Mouse (Mus musculus) layer of hippocampus, adult 8-10 months (tissue): ENCODE measurements around the gene AC170998.1. TPM values are rescaled to one million over a fixed set of nuclear protein-coding genes. Genes with fewer than 3 reads are reported as not detected.

Source experiments
- DNase-seq, 2 experiments: peaks; one replicate each; pipeline ENCODE4 v3.0.0; 2022; ENCODE audit warnings: low spot score in 2 of 2
- total RNA-seq, 4 experiments: library from RNA; stranded (reverse); gene quantifications; 2 replicates each; pipeline ENCODE4 v1.2.4; 2022

AC170998.1 gene
- 1 to 10 TPM; 2.5 to 5.3 (median 3.2) TPM for total RNA-seq

DNA sequence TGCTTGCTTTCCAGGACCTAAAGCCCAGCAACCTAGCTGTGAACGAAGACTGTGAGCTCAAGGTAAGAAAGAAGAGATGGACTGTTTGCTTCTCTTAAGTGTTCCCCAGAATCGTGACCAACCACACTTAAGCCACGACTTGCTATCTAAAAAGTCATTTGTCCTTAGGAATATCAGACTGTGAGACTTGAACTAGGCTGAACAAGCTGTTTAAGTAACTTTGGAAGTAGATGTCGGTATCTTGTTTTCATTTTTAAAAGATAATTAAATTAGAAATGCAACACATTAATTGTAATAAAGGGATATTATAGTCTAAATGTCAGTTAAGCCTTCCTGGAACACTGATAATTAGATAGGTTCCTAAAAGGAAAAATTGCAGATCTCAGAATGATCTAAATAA lies at the start of gene AC170998.1:
Gene AC170998.1 (plus strand): TSS at position 301 of the 400 bp plus-strand sequence.
- no peak for DNase-seq

GRCm38 (mm10) chr17:28682311-28683084 lies 43.4 kb upstream of the AC170998.1 start:
- DNase-seq, result no peak

- DNase-seq, result no peak
These were observed 42.3 kb upstream of the AC170998.1 start for GRCm38 (mm10) chr17:28683601-28684000.

GRCm38 (mm10) chr17:28684631-28685030 lies 41.3 kb upstream of the AC170998.1 start:
- no peak for DNase-seq

- DNase-seq, result no peak
These were observed 38.5 kb upstream of the AC170998.1 start for GRCm38 (mm10) chr17:28687354-28687753.

DNA sequence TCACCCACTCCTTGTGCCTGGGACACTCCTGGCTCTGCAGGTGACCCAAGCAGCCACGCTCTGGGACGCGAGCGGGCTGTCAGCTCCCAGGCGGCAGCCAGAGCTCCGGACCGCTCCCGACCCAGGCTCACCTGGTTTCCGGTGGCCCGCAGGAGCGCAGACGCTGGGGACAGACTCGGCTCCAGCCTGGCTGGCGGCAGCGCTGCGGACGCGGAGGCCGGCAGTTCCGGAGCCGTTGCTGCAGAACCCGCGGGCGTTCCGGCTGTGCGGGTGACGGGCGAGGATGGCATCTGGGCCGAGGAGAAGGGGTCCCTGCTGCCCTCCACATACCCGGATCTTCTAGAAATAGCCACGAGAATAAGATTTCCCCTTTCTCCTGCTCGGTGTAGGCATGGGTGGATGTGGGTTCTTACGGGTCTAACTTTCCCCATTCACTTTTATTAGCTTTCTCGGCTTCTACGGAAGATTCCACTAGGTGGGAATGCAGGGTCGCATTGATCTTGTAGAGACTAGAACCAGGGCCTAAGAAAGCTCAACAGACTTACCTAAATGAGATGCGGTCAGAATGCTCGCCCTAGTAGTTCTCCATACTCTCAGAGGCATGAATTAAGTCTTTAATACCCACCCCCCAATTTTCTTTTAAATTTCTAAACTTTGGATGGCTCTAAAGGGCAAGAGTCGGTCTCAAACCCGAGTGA lies 36.1 kb upstream of the AC170998.1 start, which contains the start of gene Slc26a8:
Gene Slc26a8 (minus strand): TSS at position 648 of the 698 bp plus-strand sequence.
- DNase-seq, result no peak

GRCm38 (mm10) chr17:28690776-28691686 lies 34.9 kb upstream of the AC170998.1 start, which contains the start of gene Mapk14:
TSS of gene Mapk14 (plus strand) at chr17:28691329.
- DNase-seq, result peak; percentile 99

DNA sequence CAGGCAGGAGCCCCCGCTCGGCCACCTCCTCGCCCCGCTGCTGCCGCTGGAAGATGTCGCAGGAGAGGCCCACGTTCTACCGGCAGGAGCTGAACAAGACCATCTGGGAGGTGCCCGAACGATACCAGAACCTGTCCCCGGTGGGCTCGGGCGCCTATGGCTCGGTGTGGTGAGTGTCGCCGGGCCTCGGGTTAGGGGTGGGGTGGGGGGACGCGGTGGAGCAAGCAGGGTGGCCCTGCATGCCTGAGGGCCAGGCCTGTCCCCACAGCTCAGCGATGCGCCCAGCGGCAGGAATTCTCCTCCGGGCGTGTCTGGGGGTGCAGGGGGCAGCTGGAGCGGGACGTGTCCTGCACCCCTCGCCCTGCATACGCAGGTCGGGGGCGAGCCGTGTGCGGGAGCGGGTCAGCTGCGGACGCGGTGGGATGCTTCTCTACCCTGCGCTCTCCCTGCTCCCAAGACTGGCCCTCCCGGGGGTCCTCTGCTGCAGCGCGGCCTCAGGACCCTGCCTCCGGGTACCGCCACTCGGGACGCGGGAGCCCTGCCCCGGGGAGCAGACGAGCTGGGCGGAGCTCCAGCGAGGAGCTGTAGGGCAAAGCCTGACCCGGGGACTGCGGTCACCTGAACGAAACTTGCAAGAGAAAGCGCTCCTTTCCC lies 34.1 kb upstream of the AC170998.1 start:
- DNase-seq, result no peak

- DNase-seq, result peak in 1 of 2 experiments; percentile 46
These were observed 33.6 kb upstream of the AC170998.1 start for GRCm38 (mm10) chr17:28692341-28692710.

DNA sequence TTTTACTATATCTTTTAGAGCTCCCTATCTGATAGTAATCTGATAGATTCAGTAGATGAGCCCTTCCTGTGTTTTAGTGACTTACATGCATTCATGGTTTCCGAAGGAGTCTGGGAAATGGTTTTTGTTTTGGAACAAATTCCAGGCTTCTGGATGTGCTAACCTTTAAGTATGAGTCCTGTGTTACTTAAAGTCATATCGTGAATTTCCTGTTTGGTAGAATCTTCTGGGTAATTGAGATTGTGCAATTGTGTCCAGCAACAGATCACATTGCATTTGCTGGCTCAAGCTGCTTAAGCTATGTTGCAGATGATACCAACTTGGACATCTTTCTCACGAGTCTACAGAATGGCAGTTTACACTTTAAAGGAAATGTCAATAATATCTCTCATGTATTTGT lies 32.8 kb upstream of the AC170998.1 start:
- DNase-seq, result no peak

DNA sequence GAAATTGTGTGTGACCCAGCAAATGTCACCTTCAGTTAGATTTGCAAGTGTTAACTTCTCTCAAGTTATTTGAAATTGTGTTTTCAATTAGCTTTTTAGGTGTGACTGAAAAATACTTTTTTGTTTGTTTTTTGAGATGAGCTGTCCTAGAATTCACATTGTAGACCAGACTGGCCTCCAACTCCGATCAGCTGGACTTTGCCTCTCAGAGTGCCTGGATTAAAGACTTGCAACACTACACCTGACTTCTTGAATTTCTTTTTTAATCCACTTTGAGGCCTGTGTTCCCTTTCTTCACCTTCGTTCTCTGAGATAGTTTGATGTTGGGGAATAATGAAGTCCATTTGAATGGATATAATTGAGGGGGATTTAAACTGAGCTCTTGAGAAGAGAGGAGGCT lies 31.8 kb upstream of the AC170998.1 start:
- no peak for DNase-seq

DNA sequence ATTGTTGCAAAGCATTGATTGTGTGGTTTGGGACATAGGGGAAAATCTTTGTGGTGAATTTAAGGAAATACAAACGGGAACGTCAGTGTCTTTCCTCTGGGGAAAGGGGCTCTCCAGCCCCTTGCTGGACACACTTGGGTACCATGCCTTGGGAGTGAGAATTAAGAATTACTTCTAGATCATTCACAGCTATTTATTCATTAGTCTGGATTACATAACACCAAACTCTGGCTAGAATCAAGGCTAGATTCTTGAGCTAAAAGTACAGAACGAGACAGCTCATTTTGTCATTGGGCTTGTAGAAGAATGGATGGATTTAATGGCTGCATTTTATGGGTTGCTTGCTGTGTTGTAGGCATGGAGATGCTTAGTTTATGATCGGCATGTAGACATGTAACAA lies 31.1 kb upstream of the AC170998.1 start:
- no peak for DNase-seq

GRCm38 (mm10) chr17:28696641-28697040 lies 29.2 kb upstream of the AC170998.1 start:
- no peak for DNase-seq

- peak in 1 of 2 experiments; percentile 43 for DNase-seq
These were observed 28.3 kb upstream of the AC170998.1 start for GRCm38 (mm10) chr17:28697290-28698195.

- DNase-seq, result no peak
These were observed 27.6 kb upstream of the AC170998.1 start for GRCm38 (mm10) chr17:28698245-28698644.

GRCm38 (mm10) chr17:28698672-28699071 lies 27.2 kb upstream of the AC170998.1 start:
- DNase-seq, result no peak

- DNase-seq, result no peak
These were observed 26.1 kb upstream of the AC170998.1 start for GRCm38 (mm10) chr17:28699789-28700188.

GRCm38 (mm10) chr17:28701171-28701570 lies 24.7 kb upstream of the AC170998.1 start:
- no peak for DNase-seq

DNA sequence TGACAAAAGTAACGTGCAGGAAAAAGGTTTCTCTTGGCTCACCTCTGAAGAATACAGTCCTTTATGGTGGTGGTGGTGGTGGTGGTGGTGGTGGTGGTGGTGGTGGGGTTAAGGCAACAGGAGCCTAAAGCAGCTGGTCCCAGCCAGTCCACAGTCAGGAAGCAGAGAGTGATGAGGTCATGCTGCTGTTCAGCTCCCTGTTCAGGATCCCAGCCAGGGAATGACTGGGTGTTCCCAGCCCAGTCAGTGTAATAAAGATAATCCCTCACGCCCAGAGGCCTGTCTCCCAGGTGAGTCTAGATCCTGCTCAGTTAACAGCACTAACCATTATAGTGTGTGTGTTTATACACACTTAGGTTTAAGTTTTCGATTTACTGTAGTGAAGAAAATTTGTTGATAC lies 24.1 kb upstream of the AC170998.1 start:
- DNase-seq, result no peak

DNA sequence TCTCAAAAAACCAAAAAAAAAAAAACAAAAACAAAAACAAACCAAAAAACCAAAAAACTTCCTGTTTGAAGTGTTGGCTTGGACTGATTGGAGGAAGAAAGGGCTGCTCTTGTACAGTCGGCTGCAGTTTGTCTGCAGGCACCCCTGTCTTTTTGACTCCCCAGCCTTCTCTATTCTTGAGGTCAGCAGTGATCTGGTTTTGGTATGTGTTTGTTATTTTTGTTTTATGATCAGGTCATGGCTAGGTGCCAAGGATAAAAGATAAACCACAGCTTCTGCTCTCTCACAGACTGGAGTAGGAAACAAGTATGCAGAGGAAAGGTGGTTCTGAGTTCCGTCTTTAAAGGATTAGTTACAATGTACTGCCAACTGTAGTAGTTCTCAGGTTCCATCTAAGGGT lies 23.2 kb upstream of the AC170998.1 start:
- DNase-seq, result no peak
